Mouse (Mus musculus) CH12.LX (cell line): ENCODE results near the gene Plin3. TPM values are rescaled to one million over a fixed set of nuclear protein-coding genes. Genes with fewer than 3 reads are reported as not detected.

Experiments
- DNase-seq: peaks from one replicate; pipeline ENCODE4 v3.0.0-alpha.2; 2013; ENCODE audit errors: extremely low read depth
- H3K27ac ChIP-seq: 2 replicates; pipeline ENCODE4 v1.5.1; 2012; ENCODE audit warnings: low read depth, mild to moderate bottlenecking, control low read depth, moderate library complexity; ENCODE audit not compliant: insufficient read depth
- H3K27me3 ChIP-seq: replicated peaks from 2 replicates; pipeline ENCODE3; 2012; ENCODE audit warnings: inconsistent platforms
- H3K36me3 ChIP-seq, 2 experiments: replicated peaks in 1 of 2; 2 replicates each; pipeline versions ENCODE3 to v1.6.1; 2012; ENCODE audit warnings: inconsistent platforms in 1 of 2, low read length in 1 of 2, mild to moderate bottlenecking in 1 of 2, mixed read lengths in 1 of 2, moderate library complexity in 1 of 2; ENCODE audit not compliant: control insufficient read depth in 1 of 2, insufficient read depth in 1 of 2
- H3K4me1 ChIP-seq, 2 experiments: 2 replicates each; pipeline ENCODE4 v1.6.1; 2012; ENCODE audit warnings: inconsistent platforms in 1 of 2, moderate library complexity in 1 of 2; ENCODE audit not compliant: insufficient read depth in 2 of 2, control insufficient read depth in 1 of 2
- H3K4me2 ChIP-seq: 2 replicates; pipeline ENCODE4 v1.6.1; 2012; ENCODE audit warnings: low read depth, mild to moderate bottlenecking, control low read depth; ENCODE audit not compliant: poor library complexity, insufficient read depth, severe bottlenecking
- H3K4me3 ChIP-seq, 3 experiments: fragments of 150-350 bp in 1 of 3; sonication (generic) in 1 of 3; replicated peaks in 1 of 3; 2 replicates each; pipeline versions ENCODE3 to v1.5.1; 2011 to 2012; ENCODE audit warnings: low read depth in 2 of 3, low read length in 2 of 3, mild to moderate bottlenecking in 2 of 3, moderate library complexity in 2 of 3, control low read depth in 1 of 3, improper control_type of control experiment in 1 of 3, inconsistent platforms in 1 of 3, mixed read lengths in 1 of 3; ENCODE audit not compliant: poor library complexity in 1 of 3
- H3K79me2 ChIP-seq: replicated peaks from 2 replicates; pipeline ENCODE4 v1.6.1; 2012; ENCODE audit warnings: mild to moderate bottlenecking, moderate library complexity; ENCODE audit not compliant: control insufficient read depth, poor library complexity, insufficient read depth, severe bottlenecking; ENCODE audit errors: extremely low read depth
- H3K9ac ChIP-seq: 2 replicates; pipeline ENCODE4 v1.6.1; 2012; ENCODE audit warnings: low read depth, mild to moderate bottlenecking, control low read depth, moderate library complexity; ENCODE audit not compliant: insufficient read depth
- H3K9me3 ChIP-seq: replicated peaks from 2 replicates; pipeline ENCODE3; 2012; ENCODE audit warnings: low read length, inconsistent platforms, mixed read lengths
- BHLHE40 ChIP-seq: IDR thresholded peaks from 2 replicates; pipeline ENCODE4 v1.6.1; 2011; ENCODE audit warnings: mild to moderate bottlenecking, low read depth, low read length, improper control_type of control experiment
- CHD1 ChIP-seq: IDR thresholded peaks from 2 replicates; pipeline ENCODE4 v1.6.1; 2012; ENCODE audit warnings: low read depth, low read length, improper control_type of control experiment, inconsistent platforms
- CHD2 ChIP-seq: IDR thresholded peaks from 2 replicates; pipeline ENCODE4 v1.6.1; 2011; ENCODE audit warnings: low read length, improper control_type of control experiment
- CTCF ChIP-seq, 2 experiments: IDR thresholded peaks in 1 of 2; conservative IDR thresholded peaks in 1 of 2; 2 replicates each; pipeline ENCODE4 v1.5.1; 2011 to 2012; ENCODE audit warnings: low read depth in 2 of 2, low read length in 2 of 2, improper control_type of control experiment in 1 of 2, inconsistent platforms in 1 of 2, mild to moderate bottlenecking in 1 of 2, moderate library complexity in 1 of 2
- E2F4 ChIP-seq: IDR thresholded peaks from 2 replicates; pipeline ENCODE4 v1.6.1; 2011; ENCODE audit warnings: low read depth, low read length, improper control_type of control experiment; ENCODE audit not compliant: insufficient replicate concordance
- ELF1 ChIP-seq: IDR thresholded peaks from 2 replicates; pipeline ENCODE4 v1.6.1; 2014; ENCODE audit warnings: low read depth, mild to moderate bottlenecking, inconsistent platforms, low read length, improper control_type of control experiment
- EP300 ChIP-seq: IDR thresholded peaks from 2 replicates; pipeline ENCODE4 v1.6.1; 2011; ENCODE audit warnings: low read length, improper control_type of control experiment
- ETS1 ChIP-seq: conservative IDR thresholded peaks from 2 replicates; pipeline ENCODE4 v1.6.1; 2012; ENCODE audit warnings: low read depth, mild to moderate bottlenecking, inconsistent platforms, low read length, improper control_type of control experiment, moderate library complexity
- GABPA ChIP-seq: IDR thresholded peaks from 2 replicates; pipeline ENCODE4 v1.6.1; 2012; ENCODE audit warnings: low read depth, low read length, improper control_type of control experiment, inconsistent platforms; ENCODE audit not compliant: insufficient replicate concordance
- HCFC1 ChIP-seq: IDR thresholded peaks from 2 replicates; pipeline ENCODE4 v1.6.1; 2012; ENCODE audit warnings: low read depth, mild to moderate bottlenecking, inconsistent platforms, low read length, improper control_type of control experiment
- IRF4 ChIP-seq: IDR thresholded peaks from 2 replicates; pipeline ENCODE4 v1.6.1; 2014; ENCODE audit warnings: low read depth, mild to moderate bottlenecking, inconsistent platforms, low read length, improper control_type of control experiment
- JUN ChIP-seq: IDR thresholded peaks from 2 replicates; pipeline ENCODE4 v1.6.1; 2011; ENCODE audit warnings: low read depth, mild to moderate bottlenecking, low read length, improper control_type of control experiment, moderate library complexity; ENCODE audit not compliant: insufficient read depth
- JUND ChIP-seq: conservative IDR thresholded peaks from 2 replicates; pipeline ENCODE4 v1.6.1; 2011; ENCODE audit warnings: low read depth, low read length, improper control_type of control experiment
- KAT2A ChIP-seq: IDR thresholded peaks from 2 replicates; pipeline ENCODE4 v1.6.1; 2012; ENCODE audit warnings: low read length, improper control_type of control experiment, inconsistent platforms; ENCODE audit not compliant: insufficient replicate concordance
- MAFK ChIP-seq: IDR thresholded peaks from 2 replicates; pipeline ENCODE4 v1.6.1; 2011; ENCODE audit warnings: low read length, improper control_type of control experiment; ENCODE audit not compliant: insufficient replicate concordance
- MAX ChIP-seq: IDR thresholded peaks from 2 replicates; pipeline ENCODE4 v1.6.1; 2011; ENCODE audit warnings: low read length, improper control_type of control experiment
- MAZ ChIP-seq: IDR thresholded peaks from 2 replicates; pipeline ENCODE4 v1.6.1; 2012; ENCODE audit warnings: low read depth, mild to moderate bottlenecking, inconsistent platforms, low read length, improper control_type of control experiment, moderate library complexity
- MEF2A ChIP-seq: IDR thresholded peaks from 2 replicates; pipeline ENCODE4 v1.6.1; 2014; ENCODE audit warnings: low read depth, mild to moderate bottlenecking, inconsistent platforms, low read length, improper control_type of control experiment, borderline replicate concordance
- MXI1 ChIP-seq: IDR thresholded peaks from 2 replicates; pipeline ENCODE4 v1.6.1; 2011; ENCODE audit warnings: mild to moderate bottlenecking, low read depth, low read length, improper control_type of control experiment
- MYC ChIP-seq: IDR thresholded peaks from 2 replicates; pipeline ENCODE4 v1.6.1; 2011; ENCODE audit warnings: low read depth, mild to moderate bottlenecking, improper control_type of control experiment, low read length
- NELFE ChIP-seq: IDR thresholded peaks from 2 replicates; pipeline ENCODE4 v1.6.1; 2011; ENCODE audit warnings: low read depth, low read length, improper control_type of control experiment
- NRF1 ChIP-seq: IDR thresholded peaks from 2 replicates; pipeline ENCODE4 v1.6.1; 2014; ENCODE audit warnings: low read depth, mild to moderate bottlenecking, inconsistent platforms, low read length, improper control_type of control experiment, moderate library complexity
- PAX5 ChIP-seq: IDR thresholded peaks from 2 replicates; pipeline ENCODE4 v1.6.1; 2012; ENCODE audit warnings: low read length, inconsistent platforms, mixed read lengths
- POLR2A ChIP-seq: IDR thresholded peaks from 2 replicates; pipeline ENCODE4 v1.6.1; 2011; ENCODE audit warnings: low read depth, mild to moderate bottlenecking, improper control_type of control experiment, low read length
- POLR2AphosphoS2 ChIP-seq: IDR thresholded peaks from 2 replicates; pipeline ENCODE4 v1.6.1; 2011; ENCODE audit warnings: low read depth, low read length, improper control_type of control experiment
- RAD21 ChIP-seq: IDR thresholded peaks from 2 replicates; pipeline ENCODE4 v1.6.1; 2011; ENCODE audit warnings: low read depth, mild to moderate bottlenecking, low read length, improper control_type of control experiment, moderate library complexity
- RCOR1 ChIP-seq: conservative IDR thresholded peaks from 2 replicates; pipeline ENCODE4 v1.6.1; 2012; ENCODE audit warnings: low read depth, mild to moderate bottlenecking, inconsistent platforms, low read length, improper control_type of control experiment
- SIN3A ChIP-seq: IDR thresholded peaks from 2 replicates; pipeline ENCODE4 v1.6.1; 2012; ENCODE audit warnings: low read length, improper control_type of control experiment, inconsistent platforms
- SMC3 ChIP-seq: IDR thresholded peaks from 2 replicates; pipeline ENCODE4 v1.6.1; 2011; ENCODE audit warnings: low read depth, low read length, improper control_type of control experiment
- TBP ChIP-seq: conservative IDR thresholded peaks from 2 replicates; pipeline ENCODE4 v1.6.1; 2011; ENCODE audit warnings: low read depth, low read length, improper control_type of control experiment
- TCF12 ChIP-seq: IDR thresholded peaks from 2 replicates; pipeline ENCODE4 v1.6.1; 2014; ENCODE audit warnings: low read depth, mild to moderate bottlenecking, inconsistent platforms, low read length, improper control_type of control experiment
- UBTF ChIP-seq: IDR thresholded peaks from 2 replicates; pipeline ENCODE4 v1.6.1; 2012; ENCODE audit warnings: low read depth, mild to moderate bottlenecking, inconsistent platforms, low read length, improper control_type of control experiment, moderate library complexity
- USF1 ChIP-seq: IDR thresholded peaks from 2 replicates; pipeline ENCODE4 v1.6.1; 2014; ENCODE audit warnings: low read depth, mild to moderate bottlenecking, inconsistent platforms, low read length, improper control_type of control experiment
- USF2 ChIP-seq: conservative IDR thresholded peaks from 2 replicates; pipeline ENCODE4 v1.6.1; 2011; ENCODE audit warnings: low read depth, low read length, improper control_type of control experiment
- ZC3H11A ChIP-seq: IDR thresholded peaks from 2 replicates; pipeline ENCODE4 v1.6.1; 2012; ENCODE audit warnings: low read depth, mild to moderate bottlenecking, inconsistent platforms, low read length, improper control_type of control experiment
- ZKSCAN1 ChIP-seq: IDR thresholded peaks from 2 replicates; pipeline ENCODE4 v1.6.1; 2012; ENCODE audit warnings: low read depth, inconsistent platforms, low read length, improper control_type of control experiment, borderline replicate concordance
- ZMIZ1 ChIP-seq: IDR thresholded peaks from 2 replicates; pipeline ENCODE4 v1.6.1; 2012; ENCODE audit warnings: low read depth, mild to moderate bottlenecking, inconsistent platforms, low read length, improper control_type of control experiment
- ZNF384 ChIP-seq: IDR thresholded peaks from 2 replicates; pipeline ENCODE4 v1.6.1; 2012; ENCODE audit warnings: low read depth, low read length, improper control_type of control experiment, inconsistent platforms
- dilution Hi-C: fragments of 300-500 bp; cut with MboI; formaldehyde crosslinking; loops from 2 replicates; pipeline ENCODE4 v1.14.3; 2020; ENCODE audit warnings: low sequenced_read_pairs; ENCODE audit not compliant: extremely low pct_unique_long_range_greater_than_20kb, extremely low pct_ligation_motif_present
- in situ Hi-C: fragments of 300-500 bp; cut with MboI; formaldehyde crosslinking; loops from 3 replicates; pipeline ENCODE4 v1.14.3; 2019; ENCODE audit warnings: low sequenced_read_pairs, low pct_ligation_motif_present, low pct_unique_long_range_greater_than_20kb, mixed read lengths
- polyA plus RNA-seq: library from polyadenylated mRNA; unstranded; fragments of >175 nt; gene quantifications from 2 replicates; pipeline ENCODE4 v1.2.1, GENCODE M21; 2012; ENCODE audit warnings: low read depth; ENCODE audit not compliant: insufficient read length
- total RNA-seq, 2 experiments: library from RNA; depleted of rRNA; stranded (reverse); fragments of 300-350 nt in 1 of 2; fragments of >200 nt in 1 of 2; gene quantifications; 2 replicates each; pipeline ENCODE4 v1.2.3; 2012 to 2014

Plin3 gene
- total and polyA plus RNA-seq, 3 experiments = 17.3 to 23.3 (median 18.5) TPM

DNA sequence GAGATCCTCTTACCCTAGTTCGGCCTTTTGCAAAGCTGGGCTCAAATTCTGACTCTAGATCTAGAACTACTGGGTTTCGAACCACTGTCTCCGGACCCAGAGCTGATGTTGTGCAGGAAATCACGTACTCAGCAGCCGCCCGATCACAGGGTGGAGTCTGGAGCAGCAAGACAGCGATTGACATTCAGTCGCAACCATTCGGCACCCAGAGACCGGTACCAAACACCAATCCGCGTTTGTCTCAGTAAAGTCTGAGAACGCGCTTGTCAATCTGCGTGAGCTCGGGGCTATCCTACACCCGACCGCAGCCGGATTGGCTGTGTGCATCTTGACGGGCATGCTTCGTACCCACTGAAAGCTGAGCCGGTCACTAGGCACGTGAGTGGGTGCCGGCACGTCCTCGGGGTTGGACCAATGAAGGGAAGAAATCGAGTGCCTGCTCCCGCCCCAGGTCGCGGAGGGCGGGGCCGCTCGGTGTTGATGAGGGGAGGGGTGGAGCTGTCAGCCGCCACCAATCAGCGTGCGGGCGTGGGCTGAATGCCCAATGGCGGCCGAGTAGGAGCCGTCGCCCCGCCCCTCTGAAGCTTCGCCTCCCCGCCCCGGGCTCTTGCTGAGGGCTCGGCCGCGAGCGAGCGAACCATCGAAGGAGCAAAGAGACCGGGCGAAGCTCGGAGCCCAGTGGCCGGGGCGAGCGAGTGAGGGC is 32.9 kb upstream of the Plin3 start, which contains the start of gene Kdm4b:
Gene Kdm4b (plus strand): TSS at position 613 of the 703 bp plus-strand sequence.
- H3K27me3 ChIP-seq = no peaks in the 10 kb centered on the region
- in situ Hi-C loops = no loop called here

GRCm38 (mm10) chr17:56324419-56324818 is 31.7 kb upstream of the Plin3 start:
- peaks cover 30 to 48% of the 10 kb centered on the region in 2 experiments for H3K36me3 ChIP-seq
- in situ Hi-C loops = no loop called here
- no peak overlapping the region for H3K4me2 ChIP-seq
- dilution Hi-C loops = no loop called here
- H3K79me2 ChIP-seq = peaks cover 5% of the 10 kb centered on the region
- no peak overlapping the region for H3K27ac ChIP-seq
- no peaks in the 10 kb centered on the region for H3K27me3 ChIP-seq
- no peak overlapping the region for H3K4me3 ChIP-seq
- H3K4me1 ChIP-seq = peaks cover 6 to 32% of the 10 kb centered on the region in 2 experiments; a peak in 3 of 4 replicates
- no peak overlapping the region for H3K9ac ChIP-seq
- no peak for DNase-seq
- no peak for TF ChIP-seq ETS1
- no peak for TF ChIP-seq MAZ
- no peak for TF ChIP-seq UBTF
- no peak for TF ChIP-seq RAD21
- TF ChIP-seq MYC = no peak
- no peak for TF ChIP-seq ZMIZ1
- no peak for TF ChIP-seq RCOR1
- no peak for TF ChIP-seq TCF12
- no peak for TF ChIP-seq CHD1
- no peak for TF ChIP-seq JUN
- TF ChIP-seq, all 38 proteins: peak for 0
- no peaks in the 10 kb centered on the region for H3K9me3 ChIP-seq

More for the DNA sequence above, 32.9 kb upstream of the Plin3 start, which contains the start of gene Kdm4b:
- Histone ChIP-seq H3K9ac (peak within 1 kb of the TSS; percentile 64), H3K4me3 (peak within 1 kb of the TSS; percentile 68 to 75 (median 73)), H3K27ac (peak within 1 kb of the TSS; percentile 36), H3K36me3 (peaks cover 18 to 37% of the 10 kb centered on the region in 2 experiments), H3K4me1 (peaks cover 11 to 44% of the 10 kb centered on the region in 2 experiments), H3K9me3 (no peaks in the 10 kb centered on the region), H3K79me2 (peaks cover 5% of the 10 kb centered on the region), H3K4me2 (peak within 1 kb of the TSS; percentile 98)
- TF ChIP-seq JUND (no peak), SIN3A (peak; percentile 48; the same call in 1 of the 2 replicates), RAD21 (no peak), MXI1 (no peak; the same call in 1 of the 2 replicates), NELFE (peak; percentile 60; the same call in 1 of the 2 replicates), PAX5 (no peak), GABPA (no peak), UBTF (no peak), HCFC1 (peak; percentile 52), TCF12 (no peak), KAT2A (no peak), MAZ (peak; percentile 60; the same call in 1 of the 2 replicates), NRF1 (peak; percentile 37), MAX (peak; percentile 38; the same call in 1 of the 2 replicates), ZKSCAN1 (no peak), ZMIZ1 (peak; percentile 49; the same call in 1 of the 2 replicates), MYC (no peak), E2F4 (no peak), CHD2 (peak; percentile 87), ELF1 (0 out of 2 replicates have a peak, but pooled peaks have one; percentile 34), JUN (no peak), RCOR1 (peak; percentile 17; the same call in 1 of the 2 replicates), USF2 (peak; percentile 72), MEF2A (no peak; the same call in 1 of the 2 replicates), USF1 (peak; percentile 83), TBP (no peak), CHD1 (no peak), MAFK (no peak), ZNF384 (no peak), ETS1 (no peak), BHLHE40 (peak; percentile 100), CTCF (conservative IDR thresholded peaks at IDR 0.05 in 1 of 2, IDR thresholded peaks at IDR 0.05 in 1 of 2; ENCODE audit: low read depth in 2 of 2, low read length in 2 of 2) (no peak), IRF4 (no peak), POLR2A (peak; percentile 74), SMC3 (no peak), POLR2AphosphoS2 (no peak; the same call in 1 of the 2 replicates), EP300 (no peak), ZC3H11A (no peak)
- dilution Hi-C loops = no loop called here
- DNase-seq = peak; percentile 98
